Mouse (Mus musculus): ENCODE results near the gene Fahd1.

DNA sequence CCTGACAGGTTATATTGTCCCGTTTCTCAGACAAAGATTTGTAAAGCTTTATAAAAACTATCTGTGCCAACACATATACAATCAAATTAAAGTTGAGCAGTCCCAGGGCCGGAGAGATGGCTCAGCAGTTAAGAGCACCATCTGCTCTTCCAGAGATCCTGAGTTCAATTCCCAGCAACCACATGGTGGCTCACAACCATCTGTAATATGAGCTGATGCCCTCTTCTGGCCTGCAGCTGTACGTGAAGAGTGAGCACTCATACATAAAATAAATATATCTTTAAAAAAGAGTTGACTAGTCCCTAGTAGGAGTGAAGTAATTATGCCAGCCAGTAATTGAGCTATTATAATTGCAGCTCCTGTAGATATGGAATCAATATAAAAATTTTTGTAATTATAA lies 49.6 kb downstream of the Fahd1 start:
- TF ChIP-seq CTCF (IDR thresholded peaks at IDR 0.05; ENCODE audit: borderline replicate concordance, control insufficient read depth, extremely low read depth, insufficient read depth, low read length, poor library complexity) (no peak), POLR2A (IDR thresholded peaks at IDR 0.05; ENCODE audit: control insufficient read depth, extremely low read depth, insufficient read depth, low read length, poor library complexity) (no peak)
